Mouse (Mus musculus): ENCODE measurements around the gene Gpr132. TPM values are rescaled to one million over a fixed set of nuclear protein-coding genes. Genes with fewer than 3 reads are reported as not detected.
A peak's percentile ranks its signal among the peaks of the same experiment; 100 is the strongest.

The Gpr132 gene
- polyA plus RNA-seq, 1 experiment from 2014 or later = 0.19 TPM

- ATAC-seq (replicated peaks; ENCODE audit: insufficient number of reproducible peaks, low FRiP score, low TSS enrichment) = no peak
- H3K36me3 ChIP-seq (ENCODE audit: control insufficient read depth, insufficient read depth, low read length) = no peaks in the 10 kb centered on the region
- peaks cover 2% of the 10 kb centered on the region; the same call in 1 of the 2 replicates for H3K4me1 ChIP-seq (ENCODE audit: control insufficient read depth, insufficient read depth, low read length)
- H3K9ac ChIP-seq (ENCODE audit: low read depth, low read length) = no peak overlapping the region
- no peak overlapping the region for H3K27ac ChIP-seq (ENCODE audit: low read depth, low read length)
- H3K9me3 ChIP-seq (replicated peaks; ENCODE audit: control insufficient read depth, low read length) = no peaks in the 10 kb centered on the region
- WGBS (ENCODE audit: insufficient replicate concordance) = 62% methylated on average over 9 of the region's 9 CpGs
- no peak overlapping the region for H3K4me3 ChIP-seq (ENCODE audit: low read depth, low read length)
- no peak overlapping the region for H3K4me2 ChIP-seq
- no peaks in the 10 kb centered on the region for H3K27me3 ChIP-seq (ENCODE audit: control insufficient read depth, insufficient read depth, low read length)
Observed at GRCm38 (mm10) chr12:112861911-112862321, 6.1 kb downstream of the Gpr132 start.

- H3K27ac ChIP-seq (ENCODE audit: low read depth, low read length) = no peak overlapping the region
- no peak overlapping the region for H3K4me2 ChIP-seq
- no peak overlapping the region for H3K4me3 ChIP-seq (ENCODE audit: low read depth, low read length)
- no peaks in the 10 kb centered on the region for H3K27me3 ChIP-seq (ENCODE audit: control insufficient read depth, insufficient read depth, low read length)
- 64% methylated on average over 7 of the region's 7 CpGs for WGBS (ENCODE audit: insufficient replicate concordance)
- H3K9ac ChIP-seq (ENCODE audit: low read depth, low read length) = no peak overlapping the region
- peaks cover 2% of the 10 kb centered on the region; the same call in 1 of the 2 replicates for H3K4me1 ChIP-seq (ENCODE audit: control insufficient read depth, insufficient read depth, low read length)
- H3K36me3 ChIP-seq (ENCODE audit: control insufficient read depth, insufficient read depth, low read length) = no peaks in the 10 kb centered on the region
- 0 out of 2 replicates have a peak, but pooled peaks have one; percentile 54 for ATAC-seq (replicated peaks; ENCODE audit: insufficient number of reproducible peaks, low FRiP score, low TSS enrichment)
- H3K9me3 ChIP-seq (replicated peaks; ENCODE audit: control insufficient read depth, low read length) = no peaks in the 10 kb centered on the region
Observed at GRCm38 (mm10) chr12:112860765-112861164, 7.3 kb downstream of the Gpr132 start.

- Histone ChIP-seq H3K9ac (ENCODE audit: low read depth, low read length) (no peak overlapping the region), H3K27ac (ENCODE audit: low read depth, low read length) (no peak overlapping the region), H3K4me1 (ENCODE audit: control insufficient read depth, insufficient read depth, low read length) (peaks cover 2% of the 10 kb centered on the region; the same call in 1 of the 2 replicates), H3K9me3 (replicated peaks; ENCODE audit: control insufficient read depth, low read length) (no peaks in the 10 kb centered on the region), H3K4me2 (no peak overlapping the region), H3K27me3 (ENCODE audit: control insufficient read depth, insufficient read depth, low read length) (no peaks in the 10 kb centered on the region), H3K36me3 (ENCODE audit: control insufficient read depth, insufficient read depth, low read length) (no peaks in the 10 kb centered on the region), H3K4me3 (ENCODE audit: low read depth, low read length) (no peak overlapping the region)
- 71% methylated on average over 8 of the region's 8 CpGs for WGBS (ENCODE audit: insufficient replicate concordance)
- no peak for ATAC-seq (replicated peaks; ENCODE audit: insufficient number of reproducible peaks, low FRiP score, low TSS enrichment)
Observed at GRCm38 (mm10) chr12:112859930-112860329, 8.1 kb downstream of the Gpr132 start.

GRCm38 (mm10) chr12:112858581-112859336 is 9.3 kb downstream of the Gpr132 start:
- Histone ChIP-seq H3K9ac (ENCODE audit: low read depth, low read length) (no peak overlapping the region), H3K27me3 (ENCODE audit: control insufficient read depth, insufficient read depth, low read length) (no peaks in the 10 kb centered on the region), H3K4me2 (no peak overlapping the region), H3K27ac (ENCODE audit: low read depth, low read length) (no peak overlapping the region), H3K36me3 (ENCODE audit: control insufficient read depth, insufficient read depth, low read length) (no peaks in the 10 kb centered on the region), H3K4me1 (ENCODE audit: control insufficient read depth, insufficient read depth, low read length) (peaks cover 2% of the 10 kb centered on the region; the same call in 1 of the 2 replicates), H3K4me3 (ENCODE audit: low read depth, low read length) (no peak overlapping the region), H3K9me3 (replicated peaks; ENCODE audit: control insufficient read depth, low read length) (no peaks in the 10 kb centered on the region)
- ATAC-seq (replicated peaks; ENCODE audit: insufficient number of reproducible peaks, low FRiP score, low TSS enrichment) = no peak
- 76% methylated on average over 9 of the region's 9 CpGs for WGBS (ENCODE audit: insufficient replicate concordance)

- H3K4me1 ChIP-seq (ENCODE audit: control insufficient read depth, insufficient read depth, low read length) = peaks cover 2% of the 10 kb centered on the region; the same call in 1 of the 2 replicates
- no peaks in the 10 kb centered on the region for H3K36me3 ChIP-seq (ENCODE audit: control insufficient read depth, insufficient read depth, low read length)
- ATAC-seq (replicated peaks; ENCODE audit: insufficient number of reproducible peaks, low FRiP score, low TSS enrichment) = no peak
- H3K4me3 ChIP-seq (ENCODE audit: low read depth, low read length) = no peak overlapping the region
- H3K27ac ChIP-seq (ENCODE audit: low read depth, low read length) = no peak overlapping the region
- no peaks in the 10 kb centered on the region for H3K9me3 ChIP-seq (replicated peaks; ENCODE audit: control insufficient read depth, low read length)
- no peaks in the 10 kb centered on the region for H3K27me3 ChIP-seq (ENCODE audit: control insufficient read depth, insufficient read depth, low read length)
- no peak overlapping the region for H3K9ac ChIP-seq (ENCODE audit: low read depth, low read length)
- no peak overlapping the region for H3K4me2 ChIP-seq
- 60% methylated on average over 9 of the region's 9 CpGs for WGBS (ENCODE audit: insufficient replicate concordance)
Observed at GRCm38 (mm10) chr12:112857021-112857925, 10.8 kb downstream of the Gpr132 start.

- H3K27me3 ChIP-seq (ENCODE audit: control insufficient read depth, insufficient read depth, low read length) = no peaks in the 10 kb centered on the region
- no peak overlapping the region for H3K4me3 ChIP-seq (ENCODE audit: low read depth, low read length)
- H3K36me3 ChIP-seq (ENCODE audit: control insufficient read depth, insufficient read depth, low read length) = no peaks in the 10 kb centered on the region
- H3K9me3 ChIP-seq (replicated peaks; ENCODE audit: control insufficient read depth, low read length) = no peaks in the 10 kb centered on the region
- H3K4me1 ChIP-seq (ENCODE audit: control insufficient read depth, insufficient read depth, low read length) = peaks cover under 1% of the 10 kb centered on the region; the same call in 1 of the 2 replicates
- H3K4me2 ChIP-seq = no peak overlapping the region
- H3K9ac ChIP-seq (ENCODE audit: low read depth, low read length) = no peak overlapping the region
- ATAC-seq (replicated peaks; ENCODE audit: insufficient number of reproducible peaks, low FRiP score, low TSS enrichment) = no peak
- no peak overlapping the region for H3K27ac ChIP-seq (ENCODE audit: low read depth, low read length)
- WGBS (ENCODE audit: insufficient replicate concordance) = 84% methylated on average over 3 of the region's 3 CpGs
Observed at GRCm38 (mm10) chr12:112856338-112856737, 11.7 kb downstream of the Gpr132 start.

- no peak overlapping the region for H3K4me2 ChIP-seq
- H3K36me3 ChIP-seq (ENCODE audit: control insufficient read depth, insufficient read depth, low read length) = no peaks in the 10 kb centered on the region
- 0 out of 2 replicates have a peak, but pooled peaks cover 3% of the 10 kb centered on the region for H3K27me3 ChIP-seq (ENCODE audit: control insufficient read depth, insufficient read depth, low read length)
- no peak overlapping the region for H3K9ac ChIP-seq (ENCODE audit: low read depth, low read length)
- ATAC-seq (replicated peaks; ENCODE audit: insufficient number of reproducible peaks, low FRiP score, low TSS enrichment) = no peak
- H3K9me3 ChIP-seq (replicated peaks; ENCODE audit: control insufficient read depth, low read length) = no peaks in the 10 kb centered on the region
- H3K4me3 ChIP-seq (ENCODE audit: low read depth, low read length) = no peak overlapping the region
- 71% methylated on average over 7 of the region's 7 CpGs for WGBS (ENCODE audit: insufficient replicate concordance)
- no peak overlapping the region for H3K27ac ChIP-seq (ENCODE audit: low read depth, low read length)
- peaks cover 4% of the 10 kb centered on the region; the same call in 1 of the 2 replicates for H3K4me1 ChIP-seq (ENCODE audit: control insufficient read depth, insufficient read depth, low read length)
Observed at GRCm38 (mm10) chr12:112854610-112855333, 13.3 kb downstream of the Gpr132 start.
